Mouse (Mus musculus): Measurements from ENCODE around the gene Pycr1. TPM values are rescaled to one million over a fixed set of nuclear protein-coding genes. Genes with fewer than 3 reads are reported as not detected.

Gene Pycr1
- polyA plus RNA-seq, 1 experiment from 2014 or later, result 29.9 TPM

DNA sequence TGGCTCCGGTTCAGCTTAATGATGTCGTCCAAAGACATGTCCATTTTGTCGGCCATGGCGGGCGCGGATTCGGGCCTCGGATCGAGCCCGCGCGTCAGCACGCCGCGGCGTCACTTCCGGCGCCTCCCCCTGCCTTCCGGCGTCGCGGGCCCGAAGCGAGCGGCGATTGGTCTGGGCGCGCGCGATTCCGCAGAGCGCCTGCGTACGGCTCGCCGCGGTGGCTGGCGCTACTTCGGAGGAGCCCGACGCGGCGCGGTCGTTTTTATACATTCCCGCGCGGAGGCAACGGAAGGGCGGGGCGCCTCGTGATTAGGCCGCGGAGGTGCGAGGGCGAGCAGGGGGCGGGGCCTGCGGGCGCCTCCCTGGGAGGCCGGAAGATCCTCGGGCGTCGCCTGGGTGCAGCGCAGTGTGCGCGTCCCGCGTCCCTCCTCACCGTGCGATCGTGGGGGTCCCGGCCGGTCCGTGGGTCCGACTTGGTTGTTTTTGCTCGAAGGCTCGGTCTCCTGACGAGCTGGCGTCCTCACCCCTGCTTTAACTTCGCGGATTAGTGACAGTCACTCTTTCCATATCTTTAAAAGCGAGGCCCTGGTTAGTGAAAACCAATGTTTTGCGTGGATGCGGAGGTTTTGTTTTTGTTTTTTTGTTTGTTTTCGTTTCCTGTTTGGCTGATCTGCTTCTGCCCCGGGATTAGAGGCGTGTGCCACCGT, 45.1 kb downstream of the Pycr1 start, which contains the start of the genes Alyref and Anapc11:
TSS of gene Alyref (minus strand) at position 83 of the 707 bp plus-strand sequence.
TSS of gene Anapc11 (plus strand) at position 139 of the 707 bp plus-strand sequence.
- peak; percentile 96 for ATAC-seq (ENCODE audit: insufficient number of reproducible peaks, insufficient read depth, low FRiP score, low TSS enrichment, low read depth)
- H3K36me3 ChIP-seq, result peaks cover 73% of the 10 kb centered on the region
- under 1% methylated on average over 88 of the region's 88 CpGs for WGBS

DNA sequence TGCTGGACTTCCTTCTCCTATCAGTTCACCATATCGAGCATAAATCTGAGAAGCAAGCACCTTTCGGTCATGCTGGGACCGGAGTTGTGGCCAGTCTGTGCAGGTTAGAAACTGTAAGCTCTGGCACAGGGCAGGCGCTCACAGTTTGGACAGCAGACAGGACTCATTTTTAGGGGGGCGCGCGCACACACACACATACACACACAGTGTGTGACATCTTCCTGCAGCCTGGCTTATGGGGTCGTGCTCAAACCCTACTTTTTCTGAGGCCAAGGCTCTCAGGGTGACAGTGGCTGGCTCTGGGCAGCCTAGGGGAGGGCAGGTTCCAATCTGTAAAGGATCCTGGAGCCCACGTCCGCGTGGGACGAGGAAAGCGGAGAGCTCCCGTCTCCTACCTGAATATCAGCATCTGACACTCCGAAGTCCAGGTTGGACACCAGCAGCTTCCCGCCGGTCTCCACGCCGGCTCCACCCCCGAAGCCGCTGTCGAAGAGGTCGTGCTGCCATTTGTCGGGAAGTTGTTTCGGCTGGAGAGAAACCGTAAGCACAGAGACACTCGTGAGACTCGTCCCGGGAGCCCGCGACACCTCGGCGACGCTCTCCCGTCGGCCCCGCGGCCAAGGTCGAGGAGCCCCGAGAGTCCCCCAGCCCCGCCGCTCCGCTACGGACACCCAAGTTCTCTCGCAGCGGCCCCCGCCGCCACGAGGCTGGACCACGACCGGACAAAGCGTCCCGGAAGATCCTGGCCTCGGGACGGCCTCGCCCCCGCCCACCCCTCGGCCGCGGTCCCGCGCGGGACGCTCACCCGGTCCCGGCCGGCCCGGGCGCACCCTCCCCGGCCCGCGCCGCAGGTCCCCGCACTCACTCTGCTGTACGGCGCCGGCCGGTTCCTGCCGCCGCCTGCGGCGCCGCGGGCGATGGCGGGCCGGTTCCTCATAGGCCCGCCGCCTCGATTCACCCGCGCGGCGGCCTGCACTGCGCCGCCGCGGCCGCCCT, 46.0 kb downstream of the Pycr1 start:
- 4% methylated on average over 96 of the region's 99 CpGs for whole genome bisulfite sequencing
- peaks cover 24% of the 10 kb centered on the region for H3K4me1 ChIP-seq (replicated peaks)
- H3K4me3 ChIP-seq (replicated peaks), result peak overlapping the region; percentile 100
- peak overlapping the region; percentile 89 for H3K27ac ChIP-seq
- ATAC-seq (ENCODE audit: insufficient number of reproducible peaks, insufficient read depth, low FRiP score, low TSS enrichment, low read depth), result peak; percentile 57
- no peaks in the 10 kb centered on the region for H3K27me3 ChIP-seq
- peaks cover 73% of the 10 kb centered on the region for H3K36me3 ChIP-seq
- H3K9me3 ChIP-seq, result no peaks in the 10 kb centered on the region
- H3K9ac ChIP-seq (replicated peaks), result peak overlapping the region; percentile 99
- H3K4me2 ChIP-seq, result peak overlapping the region; percentile 98

More for the DNA sequence above, 45.1 kb downstream of the Pycr1 start, which contains the start of the genes Alyref and Anapc11:
- H3K4me2 ChIP-seq, result peak within 1 kb of the TSS; percentile 98
- no peaks in the 10 kb centered on the region for H3K9me3 ChIP-seq
- H3K27me3 ChIP-seq, result no peaks in the 10 kb centered on the region
- H3K9ac ChIP-seq (replicated peaks), result peak within 1 kb of the TSS; percentile 99
- H3K4me3 ChIP-seq (replicated peaks), result peak within 1 kb of the TSS; percentile 100
- H3K4me1 ChIP-seq (replicated peaks), result peaks cover 24% of the 10 kb centered on the region
- H3K27ac ChIP-seq, result peak within 1 kb of the TSS; percentile 89

GRCm38 (mm10) chr11:120588531-120588930, 55.0 kb downstream of the Pycr1 start:
- no peak overlapping the region for H3K27ac ChIP-seq
- ATAC-seq (ENCODE audit: insufficient number of reproducible peaks, insufficient read depth, low FRiP score, low TSS enrichment, low read depth), result no peak
- 96% methylated on average over 6 of the region's 6 CpGs for WGBS
- H3K4me3 ChIP-seq (replicated peaks), result no peak overlapping the region
- no peaks in the 10 kb centered on the region for H3K4me1 ChIP-seq (replicated peaks)
- H3K9me3 ChIP-seq, result peaks cover 5% of the 10 kb centered on the region; the same call in 1 of the 2 replicates
- H3K27me3 ChIP-seq, result no peaks in the 10 kb centered on the region
- no peak overlapping the region for H3K4me2 ChIP-seq
- H3K36me3 ChIP-seq, result peaks cover 97% of the 10 kb centered on the region
- no peak overlapping the region for H3K9ac ChIP-seq (replicated peaks)

Small RNAs within 50 kb of the gene (microRNA-seq; reads per million reads assigned to microRNA genes)
- gene Mir6936, result 2.1 reads per million

Other genes with a start within 250 kb of the Pycr1 start
- gene Nploc4, start 206.1 kb downstream of the Pycr1 start, polyA plus RNA-seq (2016; fragmentation: Nextera tagmentation; extraction: Ambion mirVana), result 49.8 and 56.0 TPM in 2 replicates
- gene Tspan10, start 201.1 kb downstream of the Pycr1 start, polyA plus RNA-seq (2016; fragmentation: Nextera tagmentation; extraction: Ambion mirVana), result not detected in 2 replicates
- 0.20 TPM in 1 of 2 replicates, not detected in the other for gene Pde6g, start 190.3 kb downstream of the Pycr1 start, polyA plus RNA-seq (2016; fragmentation: Nextera tagmentation; extraction: Ambion mirVana)
- 10.4 and 13.2 TPM in 2 replicates for gene Oxld1, start 185.7 kb downstream of the Pycr1 start, polyA plus RNA-seq (2016; fragmentation: Nextera tagmentation; extraction: Ambion mirVana)
- gene Ccdc137, start 185.7 kb downstream of the Pycr1 start, polyA plus RNA-seq (2016; fragmentation: Nextera tagmentation; extraction: Ambion mirVana), result 47.8 and 52.4 TPM in 2 replicates
- gene Arl16, start 176.2 kb downstream of the Pycr1 start, polyA plus RNA-seq (2016; fragmentation: Nextera tagmentation; extraction: Ambion mirVana), result 58.5 and 58.9 TPM in 2 replicates
- gene Mrpl12, start 159.2 kb downstream of the Pycr1 start, polyA plus RNA-seq (2016; fragmentation: Nextera tagmentation; extraction: Ambion mirVana), result 135 and 139 TPM in 2 replicates
- gene Slc25a10, start 151.9 kb downstream of the Pycr1 start, polyA plus RNA-seq (2016; fragmentation: Nextera tagmentation; extraction: Ambion mirVana), result 54.6 and 59.8 TPM in 2 replicates
- 3.8 and 4.0 TPM in 2 replicates for gene Gcgr, start 113.1 kb downstream of the Pycr1 start, polyA plus RNA-seq (2016; fragmentation: Nextera tagmentation; extraction: Ambion mirVana)
- 221 and 229 TPM in 2 replicates for gene Mcrip1, start 94.0 kb downstream of the Pycr1 start, polyA plus RNA-seq (2016; fragmentation: Nextera tagmentation; extraction: Ambion mirVana)
- not detected in 2 replicates for gene Ppp1r27, start 92.6 kb downstream of the Pycr1 start, polyA plus RNA-seq (2016; fragmentation: Nextera tagmentation; extraction: Ambion mirVana)
- gene P4hb, start 70.5 kb downstream of the Pycr1 start, polyA plus RNA-seq (2016; fragmentation: Nextera tagmentation; extraction: Ambion mirVana), result 620 and 631 TPM in 2 replicates
- gene Arhgdia, start 62.1 kb downstream of the Pycr1 start, polyA plus RNA-seq (2016; fragmentation: Nextera tagmentation; extraction: Ambion mirVana), result 484 and 518 TPM in 2 replicates
- 671 and 778 TPM in 2 replicates for gene Alyref, start 45.4 kb downstream of the Pycr1 start, polyA plus RNA-seq (2016; fragmentation: Nextera tagmentation; extraction: Ambion mirVana)
- 202 and 203 TPM in 2 replicates for gene Anapc11, start 45.3 kb downstream of the Pycr1 start, polyA plus RNA-seq (2016; fragmentation: Nextera tagmentation; extraction: Ambion mirVana)
- 0.65 and 0.95 TPM in 2 replicates for gene Npb, start 35.3 kb downstream of the Pycr1 start, polyA plus RNA-seq (2016; fragmentation: Nextera tagmentation; extraction: Ambion mirVana)
- gene Pcyt2, start 25.8 kb downstream of the Pycr1 start, polyA plus RNA-seq (2016; fragmentation: Nextera tagmentation; extraction: Ambion mirVana), result 143 and 156 TPM in 2 replicates
- 29.5 and 29.9 TPM in 2 replicates for gene Sirt7, start 18.5 kb downstream of the Pycr1 start, polyA plus RNA-seq (2016; fragmentation: Nextera tagmentation; extraction: Ambion mirVana)
- gene Mafg, start 10.2 kb downstream of the Pycr1 start, polyA plus RNA-seq (2016; fragmentation: Nextera tagmentation; extraction: Ambion mirVana), result 28.8 and 29.9 TPM in 2 replicates
- 0.36 and 0.68 TPM in 2 replicates for gene Myadml2, start 4.4 kb upstream of the Pycr1 start, polyA plus RNA-seq (2016; fragmentation: Nextera tagmentation; extraction: Ambion mirVana)
- 8.8 and 12.6 TPM in 2 replicates for gene Notum, start 17.4 kb upstream of the Pycr1 start, polyA plus RNA-seq (2016; fragmentation: Nextera tagmentation; extraction: Ambion mirVana)
- 142 and 149 TPM in 2 replicates for gene Aspscr1, start 29.2 kb upstream of the Pycr1 start, polyA plus RNA-seq (2016; fragmentation: Nextera tagmentation; extraction: Ambion mirVana)
- 131 and 138 TPM in 2 replicates for gene Cenpx, start 70.0 kb upstream of the Pycr1 start, polyA plus RNA-seq (2016; fragmentation: Nextera tagmentation; extraction: Ambion mirVana)
- 77.9 and 78.4 TPM in 2 replicates for gene Lrrc45, start 70.2 kb upstream of the Pycr1 start, polyA plus RNA-seq (2016; fragmentation: Nextera tagmentation; extraction: Ambion mirVana)
- gene Rac3, start 77.7 kb upstream of the Pycr1 start, polyA plus RNA-seq (2016; fragmentation: Nextera tagmentation; extraction: Ambion mirVana), result 48.5 and 51.2 TPM in 2 replicates
- 14.8 and 17.8 TPM in 2 replicates for gene Dcxr, start 83.5 kb upstream of the Pycr1 start, polyA plus RNA-seq (2016; fragmentation: Nextera tagmentation; extraction: Ambion mirVana)
- gene Cbr2, start 88.3 kb upstream of the Pycr1 start, polyA plus RNA-seq (2016; fragmentation: Nextera tagmentation; extraction: Ambion mirVana), result 4.6 and 7.2 TPM in 2 replicates
- gene Hmga1b, start 119.0 kb upstream of the Pycr1 start, polyA plus RNA-seq (2016; fragmentation: Nextera tagmentation; extraction: Ambion mirVana), result 6.4 and 8.4 TPM in 2 replicates
- 36.2 and 42.1 TPM in 2 replicates for gene Rfng, start 140.4 kb upstream of the Pycr1 start, polyA plus RNA-seq (2016; fragmentation: Nextera tagmentation; extraction: Ambion mirVana)
- 233 and 242 TPM in 2 replicates for gene Gps1, start 140.5 kb upstream of the Pycr1 start, polyA plus RNA-seq (2016; fragmentation: Nextera tagmentation; extraction: Ambion mirVana)
- gene Dus1l, start 152.6 kb upstream of the Pycr1 start, polyA plus RNA-seq (2016; fragmentation: Nextera tagmentation; extraction: Ambion mirVana), result 73.4 and 77.6 TPM in 2 replicates
- 70.3 and 79.1 TPM in 2 replicates for gene Fasn, start 180.8 kb upstream of the Pycr1 start, polyA plus RNA-seq (2016; fragmentation: Nextera tagmentation; extraction: Ambion mirVana)

Measured in limb, embryonic 12.5 days (tissue).